Mouse (Mus musculus) spleen, adult 2 months (tissue): ENCODE data around the gene Haus5.

ENCODE experiments used
- CTCF ChIP-seq: fragments of 200-500 bp; IDR thresholded peaks from 2 replicates; pipeline ENCODE4 v1.5.1; 2011; ENCODE audit warnings: mild to moderate bottlenecking, inconsistent platforms; ENCODE audit not compliant: insufficient read depth, insufficient read length, insufficient replicate concordance; ENCODE audit errors: extremely low read depth
- POLR2A ChIP-seq: fragments of 200-500 bp; IDR thresholded peaks from 2 replicates; pipeline ENCODE4 v1.6.1; 2011; ENCODE audit warnings: low read depth, low read length, inconsistent platforms

GRCm38 (mm10) chr7:30711942-30712341 lies 47.1 kb upstream of the Haus5 start, which contains the start of gene Atp4a:
- TF ChIP-seq CTCF, result no peak
- TF ChIP-seq POLR2A, result no peak
